Mouse (Mus musculus): Measurements from ENCODE around the gene Zfp692. TPM values are rescaled to one million over a fixed set of nuclear protein-coding genes. Genes with fewer than 3 reads are reported as not detected.
"Not testable (repeated sequence)": the region's sequence is repeated elsewhere in the genome, so short reads cannot be mapped to it uniquely, and the experiment has no call there.

The Zfp692 gene
- polyA plus RNA-seq, 1 experiment from 2014 or later, result 7.6 TPM

GRCm38 (mm10) chr11:58301057-58301456, 5.8 kb upstream of the Zfp692 start:
- 15% methylated on average over 13 of the region's 13 CpGs for WGBS
- Histone ChIP-seq H3K27ac (replicated peaks in 1 of 2; ENCODE audit: control insufficient read depth in 1 of 2, insufficient read depth in 1 of 2, low read depth in 2 of 2, low read length in 2 of 2) (no peak overlapping the region), H3K4me1 (ENCODE audit: control insufficient read depth in 2 of 2, insufficient read depth in 2 of 2, low read length in 2 of 2) (peaks cover 2 to 5% of the 10 kb centered on the region in 2 experiments; a peak in 3 of 4 replicates), H3K9me3 (ENCODE audit: control insufficient read depth, low read length) (no peaks in the 10 kb centered on the region), H3K4me3 (ENCODE audit: control insufficient read depth in 1 of 2, insufficient read depth in 1 of 2, low read depth in 1 of 2, low read length in 2 of 2) (peak overlapping the region; percentile 17 to 53; a peak in 3 of 4 replicates), H3K27me3 (ENCODE audit: control insufficient read depth, insufficient read depth, low read length) (no peaks in the 10 kb centered on the region), H3K9ac (ENCODE audit: low read length) (no peak overlapping the region), H3K4me2 (ENCODE audit: low read length) (peak overlapping the region; percentile 67), H3K36me3 (ENCODE audit: control insufficient read depth, insufficient read depth, low read length) (no peaks in the 10 kb centered on the region)
- ATAC-seq (ENCODE audit: insufficient number of reproducible peaks, insufficient read depth, low FRiP score, low read depth), result no peak

- peak overlapping the region; percentile 67 for H3K9ac ChIP-seq (ENCODE audit: low read length)
- peak overlapping the region; percentile 53 to 67 for H3K4me3 ChIP-seq (ENCODE audit: control insufficient read depth in 1 of 2, insufficient read depth in 1 of 2, low read depth in 1 of 2, low read length in 2 of 2)
- H3K27ac ChIP-seq (replicated peaks in 1 of 2; ENCODE audit: control insufficient read depth in 1 of 2, insufficient read depth in 1 of 2, low read depth in 2 of 2, low read length in 2 of 2), result peak overlapping the region; percentile 83 to 87
- no peaks in the 10 kb centered on the region for H3K9me3 ChIP-seq (ENCODE audit: control insufficient read depth, low read length)
- no peaks in the 10 kb centered on the region for H3K27me3 ChIP-seq (ENCODE audit: control insufficient read depth, insufficient read depth, low read length)
- ATAC-seq (ENCODE audit: insufficient number of reproducible peaks, insufficient read depth, low FRiP score, low read depth), result peak; percentile 90
- no peaks in the 10 kb centered on the region for H3K36me3 ChIP-seq (ENCODE audit: control insufficient read depth, insufficient read depth, low read length)
- WGBS, result under 1% methylated on average over 36 of the region's 36 CpGs
- peaks cover 4 to 8% of the 10 kb centered on the region in 2 experiments; a peak in 3 of 4 replicates for H3K4me1 ChIP-seq (ENCODE audit: control insufficient read depth in 2 of 2, insufficient read depth in 2 of 2, low read length in 2 of 2)
- H3K4me2 ChIP-seq (ENCODE audit: low read length), result peak overlapping the region; percentile 67
These were observed 4.8 kb upstream of the Zfp692 start for GRCm38 (mm10) chr11:58301837-58302754.

- H3K9me3 ChIP-seq (ENCODE audit: control insufficient read depth, low read length), result no peaks in the 10 kb centered on the region
- H3K36me3 ChIP-seq (ENCODE audit: control insufficient read depth, insufficient read depth, low read length), result no peaks in the 10 kb centered on the region
- WGBS, result 2% methylated on average over 26 of the region's 26 CpGs
- peak overlapping the region; percentile 67 for H3K4me2 ChIP-seq (ENCODE audit: low read length)
- peak overlapping the region; percentile 83 to 87 for H3K27ac ChIP-seq (replicated peaks in 1 of 2; ENCODE audit: control insufficient read depth in 1 of 2, insufficient read depth in 1 of 2, low read depth in 2 of 2, low read length in 2 of 2)
- H3K9ac ChIP-seq (ENCODE audit: low read length), result peak overlapping the region; percentile 67
- no peaks in the 10 kb centered on the region for H3K27me3 ChIP-seq (ENCODE audit: control insufficient read depth, insufficient read depth, low read length)
- ATAC-seq (ENCODE audit: insufficient number of reproducible peaks, insufficient read depth, low FRiP score, low read depth), result peak; percentile 36
- H3K4me1 ChIP-seq (ENCODE audit: control insufficient read depth in 2 of 2, insufficient read depth in 2 of 2, low read length in 2 of 2), result peaks cover 6 to 8% of the 10 kb centered on the region in 2 experiments; a peak in 3 of 4 replicates
- H3K4me3 ChIP-seq (ENCODE audit: control insufficient read depth in 1 of 2, insufficient read depth in 1 of 2, low read depth in 1 of 2, low read length in 2 of 2), result peak overlapping the region; percentile 53 to 67
These were observed 4.0 kb upstream of the Zfp692 start for GRCm38 (mm10) chr11:58302774-58303445.

DNA sequence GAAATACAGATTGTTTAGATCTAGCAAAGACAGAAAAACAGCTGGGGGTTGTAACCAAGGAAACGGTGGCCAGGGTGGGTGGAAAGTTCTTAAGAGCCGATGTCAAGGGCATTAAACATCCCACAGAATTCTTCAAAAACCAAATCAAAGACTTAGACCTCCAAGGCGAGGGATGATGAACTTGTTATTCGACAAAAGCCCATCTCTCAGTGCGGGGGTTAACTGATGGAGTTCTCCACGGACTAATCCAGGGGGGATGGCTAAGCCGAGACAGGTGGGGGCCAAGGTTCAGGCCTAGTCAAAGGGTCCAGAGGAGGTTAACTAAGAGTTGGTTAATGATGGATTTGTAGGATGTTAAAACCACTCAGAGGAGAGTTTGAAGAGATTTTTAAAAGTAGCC, 3.3 kb upstream of the Zfp692 start:
- WGBS, result 48% methylated on average over 7 of the region's 7 CpGs

DNA sequence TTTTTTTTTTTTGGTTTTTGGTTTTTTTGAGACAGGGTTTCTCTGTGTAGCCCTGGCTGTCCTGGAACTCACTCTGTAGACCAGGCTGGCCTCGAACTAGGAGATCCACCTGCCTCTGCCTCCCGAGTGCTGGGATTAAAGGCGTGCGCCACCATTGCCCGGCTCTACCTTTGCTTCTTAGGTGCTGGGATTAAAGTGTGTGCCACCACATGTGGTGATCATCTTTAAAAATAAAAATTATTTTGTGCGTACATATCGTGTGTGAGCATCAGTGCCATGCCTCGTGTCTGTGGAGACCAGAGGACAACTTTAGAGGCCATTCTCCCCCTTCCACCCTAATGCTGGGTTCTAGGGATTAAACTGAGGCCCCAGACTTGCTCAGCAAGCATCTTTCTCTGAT, 1.6 kb upstream of the Zfp692 start:
- not testable (repeated sequence) for ATAC-seq (ENCODE audit: insufficient number of reproducible peaks, insufficient read depth, low FRiP score, low read depth); H3K4me3 ChIP-seq (ENCODE audit: control insufficient read depth in 1 of 2, insufficient read depth in 1 of 2, low read depth in 1 of 2, low read length in 2 of 2); H3K9ac ChIP-seq (ENCODE audit: low read length); H3K27me3 ChIP-seq (ENCODE audit: control insufficient read depth, insufficient read depth, low read length); H3K36me3 ChIP-seq (ENCODE audit: control insufficient read depth, insufficient read depth, low read length); H3K9me3 ChIP-seq (ENCODE audit: control insufficient read depth, low read length); H3K27ac ChIP-seq (replicated peaks in 1 of 2; ENCODE audit: control insufficient read depth in 1 of 2, insufficient read depth in 1 of 2, low read depth in 2 of 2, low read length in 2 of 2); H3K4me2 ChIP-seq (ENCODE audit: low read length); H3K4me1 ChIP-seq (ENCODE audit: control insufficient read depth in 2 of 2, insufficient read depth in 2 of 2, low read length in 2 of 2)
- WGBS, result 90% methylated on average over 8 of the region's 8 CpGs

More for the DNA sequence above, 3.3 kb upstream of the Zfp692 start:
- Histone ChIP-seq H3K9ac (ENCODE audit: low read length) (peak overlapping the region; percentile 36), H3K9me3 (ENCODE audit: control insufficient read depth, low read length) (no peaks in the 10 kb centered on the region), H3K4me2 (ENCODE audit: low read length) (peak overlapping the region; percentile 67), H3K36me3 (ENCODE audit: control insufficient read depth, insufficient read depth, low read length) (no peaks in the 10 kb centered on the region), H3K4me1 (ENCODE audit: control insufficient read depth in 2 of 2, insufficient read depth in 2 of 2, low read length in 2 of 2) (peaks cover 8 to 9% of the 10 kb centered on the region in 2 experiments), H3K4me3 (ENCODE audit: control insufficient read depth in 1 of 2, insufficient read depth in 1 of 2, low read depth in 1 of 2, low read length in 2 of 2) (no peak overlapping the region; a peak in 1 of 4 replicates), H3K27ac (replicated peaks in 1 of 2; ENCODE audit: control insufficient read depth in 1 of 2, insufficient read depth in 1 of 2, low read depth in 2 of 2, low read length in 2 of 2) (no peak overlapping the region), H3K27me3 (ENCODE audit: control insufficient read depth, insufficient read depth, low read length) (no peaks in the 10 kb centered on the region)
- ATAC-seq (ENCODE audit: insufficient number of reproducible peaks, insufficient read depth, low FRiP score, low read depth), result no peak

- under 1% methylated on average over 42 of the region's 42 CpGs for WGBS
- no peak overlapping the region; a peak in 1 of 4 replicates for H3K27ac ChIP-seq (replicated peaks in 1 of 2; ENCODE audit: control insufficient read depth in 1 of 2, insufficient read depth in 1 of 2, low read depth in 2 of 2, low read length in 2 of 2)
- H3K9ac ChIP-seq (ENCODE audit: low read length), result peak overlapping the region; percentile 75
These were observed 677 bp downstream of the Zfp692 start for GRCm38 (mm10) chr11:58307411-58308080.

GRCm38 (mm10) chr11:58308661-58309060, 1.8 kb downstream of the Zfp692 start:
- no peaks in the 10 kb centered on the region for H3K27me3 ChIP-seq (ENCODE audit: control insufficient read depth, insufficient read depth, low read length)
- no peak for ATAC-seq (ENCODE audit: insufficient number of reproducible peaks, insufficient read depth, low FRiP score, low read depth)
- 94% methylated on average over 9 of the region's 9 CpGs for WGBS

More at GRCm38 (mm10) chr11:58307411-58308080, 677 bp downstream of the Zfp692 start:
- H3K27me3 ChIP-seq (ENCODE audit: control insufficient read depth, insufficient read depth, low read length), result no peaks in the 10 kb centered on the region
- peaks cover 7 to 8% of the 10 kb centered on the region in 2 experiments for H3K4me1 ChIP-seq (ENCODE audit: control insufficient read depth in 2 of 2, insufficient read depth in 2 of 2, low read length in 2 of 2)
- H3K36me3 ChIP-seq (ENCODE audit: control insufficient read depth, insufficient read depth, low read length), result 0 out of 2 replicates have a peak, but pooled peaks cover 7% of the 10 kb centered on the region
- peak; percentile 45; the same call in 1 of the 2 replicates for ATAC-seq (ENCODE audit: insufficient number of reproducible peaks, insufficient read depth, low FRiP score, low read depth)
- H3K4me3 ChIP-seq (ENCODE audit: control insufficient read depth in 1 of 2, insufficient read depth in 1 of 2, low read depth in 1 of 2, low read length in 2 of 2), result peak overlapping the region; percentile 50 to 56
- peak overlapping the region; percentile 95 for H3K4me2 ChIP-seq (ENCODE audit: low read length)
- H3K9me3 ChIP-seq (ENCODE audit: control insufficient read depth, low read length), result no peaks in the 10 kb centered on the region

More at GRCm38 (mm10) chr11:58308661-58309060, 1.8 kb downstream of the Zfp692 start:
- Histone ChIP-seq H3K4me1 (ENCODE audit: control insufficient read depth in 2 of 2, insufficient read depth in 2 of 2, low read length in 2 of 2) (peaks cover 5 to 7% of the 10 kb centered on the region in 2 experiments), H3K36me3 (ENCODE audit: control insufficient read depth, insufficient read depth, low read length) (0 out of 2 replicates have a peak, but pooled peaks cover 7% of the 10 kb centered on the region), H3K4me2 (ENCODE audit: low read length) (no peak overlapping the region), H3K9me3 (ENCODE audit: control insufficient read depth, low read length) (no peaks in the 10 kb centered on the region), H3K27ac (replicated peaks in 1 of 2; ENCODE audit: control insufficient read depth in 1 of 2, insufficient read depth in 1 of 2, low read depth in 2 of 2, low read length in 2 of 2) (no peak overlapping the region), H3K4me3 (ENCODE audit: control insufficient read depth in 1 of 2, insufficient read depth in 1 of 2, low read depth in 1 of 2, low read length in 2 of 2) (no peak overlapping the region), H3K9ac (ENCODE audit: low read length) (no peak overlapping the region)
